Mouse (Mus musculus) thymus, adult 18-20 months (tissue): Measurements from ENCODE around the gene Grm7.

Source experiments
- DNase-seq, 2 experiments: peaks; one replicate each; pipeline ENCODE4 v3.0.0; 2022; ENCODE audit warnings: mixed read lengths in 2 of 2

Gene Grm7

GRCm38 (mm10) chr6:111039099-111039498 is 393.7 kb downstream of the Grm7 start:
- no peak for DNase-seq

GRCm38 (mm10) chr6:111045896-111046295 is 400.5 kb downstream of the Grm7 start:
- no peak for DNase-seq

GRCm38 (mm10) chr6:111049247-111049646 is 403.9 kb downstream of the Grm7 start:
- DNase-seq, result no peak

- DNase-seq, result no peak
Observed at GRCm38 (mm10) chr6:111054001-111054975, 408.9 kb downstream of the Grm7 start.

GRCm38 (mm10) chr6:111057798-111058197 is 412.4 kb downstream of the Grm7 start:
- no peak for DNase-seq

- DNase-seq, result no peak
Observed at GRCm38 (mm10) chr6:111060004-111060403, 414.6 kb downstream of the Grm7 start.

- no peak for DNase-seq
Observed at GRCm38 (mm10) chr6:111084569-111084968, 439.2 kb downstream of the Grm7 start.

GRCm38 (mm10) chr6:111094818-111095217 is 449.4 kb downstream of the Grm7 start:
- DNase-seq, result no peak

GRCm38 (mm10) chr6:111105485-111105884 is 460.1 kb downstream of the Grm7 start:
- no peak for DNase-seq

- DNase-seq, result no peak
Observed at GRCm38 (mm10) chr6:111161037-111161436, 515.7 kb downstream of the Grm7 start.

- no peak for DNase-seq
Observed at GRCm38 (mm10) chr6:111195333-111195732, 550.0 kb downstream of the Grm7 start.

GRCm38 (mm10) chr6:111221083-111221729 is 575.8 kb downstream of the Grm7 start:
- DNase-seq, result no peak

- no peak for DNase-seq
Observed at GRCm38 (mm10) chr6:111255215-111255614, 609.8 kb downstream of the Grm7 start.

GRCm38 (mm10) chr6:111256939-111257338 is 611.6 kb downstream of the Grm7 start:
- DNase-seq, result no peak

- DNase-seq, result no peak
Observed at GRCm38 (mm10) chr6:111258256-111258655, 612.9 kb downstream of the Grm7 start.

- no peak for DNase-seq
Observed at GRCm38 (mm10) chr6:111261181-111261580, 615.8 kb downstream of the Grm7 start.

- no peak for DNase-seq
Observed at GRCm38 (mm10) chr6:111276657-111277056, 631.3 kb downstream of the Grm7 start.

- no peak for DNase-seq
Observed at GRCm38 (mm10) chr6:111278516-111278915, 633.1 kb downstream of the Grm7 start.

GRCm38 (mm10) chr6:111293505-111294001 is 648.2 kb downstream of the Grm7 start:
- DNase-seq, result no peak

- no peak for DNase-seq
Observed at GRCm38 (mm10) chr6:111303912-111304555, 658.7 kb downstream of the Grm7 start.

- DNase-seq, result no peak
Observed at GRCm38 (mm10) chr6:111361681-111362080, 716.3 kb downstream of the Grm7 start.

- DNase-seq, result no peak
Observed at GRCm38 (mm10) chr6:111368111-111368510, 722.7 kb downstream of the Grm7 start.

GRCm38 (mm10) chr6:111368551-111368950 is 723.2 kb downstream of the Grm7 start:
- DNase-seq, result no peak
